Mouse (Mus musculus) CH12.LX (cell line): ENCODE measurements at regions not wholly inside any gene's neighbourhood (a gene's known extent, or its start where the extent isn't known, plus 50 kb on each side); places are given as distances from the start of the nearest gene placed in this dataset.

ENCODE experiments used
- BHLHE40 ChIP-seq: IDR thresholded peaks from 2 replicates; pipeline ENCODE4 v1.6.1; 2011; ENCODE audit warnings: mild to moderate bottlenecking, low read depth, low read length, improper control_type of control experiment
- CHD1 ChIP-seq: IDR thresholded peaks from 2 replicates; pipeline ENCODE4 v1.6.1; 2012; ENCODE audit warnings: low read depth, low read length, improper control_type of control experiment, inconsistent platforms
- CTCF ChIP-seq, 2 experiments: IDR thresholded peaks in 1 of 2; conservative IDR thresholded peaks in 1 of 2; 2 replicates each; pipeline ENCODE4 v1.5.1; 2011 to 2012; ENCODE audit warnings: low read depth in 2 of 2, low read length in 2 of 2, improper control_type of control experiment in 1 of 2, inconsistent platforms in 1 of 2, mild to moderate bottlenecking in 1 of 2, moderate library complexity in 1 of 2
- E2F4 ChIP-seq: IDR thresholded peaks from 2 replicates; pipeline ENCODE4 v1.6.1; 2011; ENCODE audit warnings: low read depth, low read length, improper control_type of control experiment; ENCODE audit not compliant: insufficient replicate concordance
- EP300 ChIP-seq: IDR thresholded peaks from 2 replicates; pipeline ENCODE4 v1.6.1; 2011; ENCODE audit warnings: low read length, improper control_type of control experiment
- JUN ChIP-seq: IDR thresholded peaks from 2 replicates; pipeline ENCODE4 v1.6.1; 2011; ENCODE audit warnings: low read depth, mild to moderate bottlenecking, low read length, improper control_type of control experiment, moderate library complexity; ENCODE audit not compliant: insufficient read depth
- JUND ChIP-seq: conservative IDR thresholded peaks from 2 replicates; pipeline ENCODE4 v1.6.1; 2011; ENCODE audit warnings: low read depth, low read length, improper control_type of control experiment
- KAT2A ChIP-seq: IDR thresholded peaks from 2 replicates; pipeline ENCODE4 v1.6.1; 2012; ENCODE audit warnings: low read length, improper control_type of control experiment, inconsistent platforms; ENCODE audit not compliant: insufficient replicate concordance
- NRF1 ChIP-seq: IDR thresholded peaks from 2 replicates; pipeline ENCODE4 v1.6.1; 2014; ENCODE audit warnings: low read depth, mild to moderate bottlenecking, inconsistent platforms, low read length, improper control_type of control experiment, moderate library complexity
- POLR2A ChIP-seq: IDR thresholded peaks from 2 replicates; pipeline ENCODE4 v1.6.1; 2011; ENCODE audit warnings: low read depth, mild to moderate bottlenecking, improper control_type of control experiment, low read length
- UBTF ChIP-seq: IDR thresholded peaks from 2 replicates; pipeline ENCODE4 v1.6.1; 2012; ENCODE audit warnings: low read depth, mild to moderate bottlenecking, inconsistent platforms, low read length, improper control_type of control experiment, moderate library complexity
- USF1 ChIP-seq: IDR thresholded peaks from 2 replicates; pipeline ENCODE4 v1.6.1; 2014; ENCODE audit warnings: low read depth, mild to moderate bottlenecking, inconsistent platforms, low read length, improper control_type of control experiment
- ZKSCAN1 ChIP-seq: IDR thresholded peaks from 2 replicates; pipeline ENCODE4 v1.6.1; 2012; ENCODE audit warnings: low read depth, inconsistent platforms, low read length, improper control_type of control experiment, borderline replicate concordance

- TF ChIP-seq POLR2A (no peak), CTCF (conservative IDR thresholded peaks at IDR 0.05 in 1 of 2, IDR thresholded peaks at IDR 0.05 in 1 of 2; ENCODE audit: low read depth in 2 of 2, low read length in 2 of 2) (no peak), JUND (no peak), BHLHE40 (no peak), EP300 (no peak), ZKSCAN1 (no peak), E2F4 (no peak), UBTF (no peak), CHD1 (no peak), NRF1 (no peak), KAT2A (no peak), JUN (no peak), USF1 (no peak)
Observed at GRCm38 (mm10) chr5:51391319-51391718, 176.2 kb downstream of the Ppargc1a start.
